Mouse (Mus musculus) adrenal gland, postnatal 4 days (tissue): Measurements from ENCODE around the gene Crlf3. TPM values are rescaled to one million over a fixed set of nuclear protein-coding genes. Genes with fewer than 3 reads are reported as not detected.
"Not testable (repeated sequence)": the region's sequence is repeated elsewhere in the genome, so short reads cannot be mapped to it uniquely, and the experiment has no call there.

Experiments
- DNase-seq, 2 experiments: peaks; one replicate each; pipeline ENCODE4 v3.0.0; 2021 to 2022; ENCODE audit warnings: low spot score in 2 of 2, mixed read lengths in 2 of 2
- total RNA-seq, 2 experiments: library from RNA; stranded (reverse); gene quantifications; 2 replicates each; pipeline ENCODE4 v1.2.3; 2021

The Crlf3 gene
- total RNA-seq, 2 experiments from 2014 or later = 25.1 to 28.0 TPM

- DNase-seq = no peak
Measured at GRCm38 (mm10) chr11:80069815-80070214, 11.0 kb downstream of the Crlf3 start.

GRCm38 (mm10) chr11:80067558-80067957, 13.2 kb downstream of the Crlf3 start:
- DNase-seq = no peak

DNA sequence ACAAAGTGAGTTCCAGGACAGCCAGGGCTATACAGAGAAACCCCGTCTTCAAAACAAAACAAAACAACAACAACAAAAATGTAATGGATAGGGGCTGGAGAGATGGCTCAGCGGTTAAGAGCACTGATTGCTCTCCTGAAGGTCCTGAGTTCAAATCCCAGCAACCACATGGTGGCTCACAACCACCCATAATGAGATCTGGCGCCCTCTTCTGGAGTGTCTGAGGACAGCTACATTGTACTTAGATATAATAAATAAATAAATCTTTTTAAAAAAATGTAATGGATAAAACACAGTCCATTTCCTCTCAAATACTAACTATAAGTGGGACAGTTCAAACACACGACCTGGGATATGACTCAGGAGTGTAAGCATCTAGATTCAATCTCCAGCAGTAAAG, 14.4 kb downstream of the Crlf3 start:
- DNase-seq = not testable (repeated sequence)

DNA sequence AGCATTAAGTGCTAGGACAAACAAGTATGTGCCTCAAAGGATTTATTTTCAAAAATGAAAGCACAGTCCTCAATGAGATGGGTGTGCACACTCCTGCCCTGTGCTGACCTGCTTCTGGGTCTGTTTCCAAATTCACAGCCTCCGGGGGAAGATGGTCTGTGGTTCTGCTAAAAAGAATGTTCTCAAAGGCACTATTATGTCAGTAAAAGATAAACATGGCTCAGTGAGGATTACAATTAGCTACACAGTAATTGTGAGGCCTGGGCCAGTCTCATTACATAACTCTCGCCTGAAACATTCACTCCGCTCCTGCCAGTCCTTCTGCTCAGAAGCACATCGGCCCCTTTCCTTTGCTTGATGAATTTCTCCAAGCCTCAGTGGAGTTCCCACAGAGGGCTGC, 18.6 kb downstream of the Crlf3 start:
- no peak for DNase-seq

DNA sequence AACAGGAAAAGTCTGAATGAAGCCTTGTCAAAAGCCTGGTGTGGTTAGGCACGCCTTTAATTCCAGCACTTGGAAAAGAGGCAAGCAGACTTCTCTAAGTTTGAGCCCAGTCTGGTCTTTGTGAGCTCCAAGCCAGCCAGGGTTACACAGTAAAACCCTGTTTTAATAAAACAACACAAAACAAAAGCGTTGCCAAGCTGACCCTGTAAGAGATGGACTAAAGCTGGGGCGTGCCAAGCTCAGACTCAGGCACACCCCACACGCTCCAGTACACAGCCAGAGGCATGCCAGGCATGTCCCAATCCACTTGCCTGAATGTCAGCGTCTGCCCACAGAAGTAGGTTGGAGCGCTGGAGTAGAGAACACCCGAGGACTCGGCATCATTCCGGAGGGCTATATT, 24.6 kb downstream of the Crlf3 start:
- no peak for DNase-seq

DNA sequence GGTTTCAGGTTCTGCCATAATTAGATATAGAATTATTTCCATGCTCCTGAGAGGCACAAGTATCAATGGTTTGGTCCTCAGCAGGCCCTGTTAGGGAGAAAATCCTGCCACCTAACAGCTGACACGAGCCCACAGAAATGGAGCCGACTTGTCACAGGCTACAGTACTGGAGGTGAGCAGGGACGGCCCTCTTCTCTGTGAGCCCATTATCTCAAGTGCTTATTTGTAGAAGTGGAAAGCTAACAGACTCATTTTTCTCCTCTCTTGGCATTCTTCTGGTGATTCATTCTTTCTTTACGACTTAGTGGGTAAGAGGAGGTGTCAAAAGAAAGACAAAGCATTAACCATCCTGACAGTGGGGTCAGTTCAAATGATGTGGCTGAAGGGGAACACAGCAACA, 26.1 kb downstream of the Crlf3 start:
- no peak for DNase-seq

DNA sequence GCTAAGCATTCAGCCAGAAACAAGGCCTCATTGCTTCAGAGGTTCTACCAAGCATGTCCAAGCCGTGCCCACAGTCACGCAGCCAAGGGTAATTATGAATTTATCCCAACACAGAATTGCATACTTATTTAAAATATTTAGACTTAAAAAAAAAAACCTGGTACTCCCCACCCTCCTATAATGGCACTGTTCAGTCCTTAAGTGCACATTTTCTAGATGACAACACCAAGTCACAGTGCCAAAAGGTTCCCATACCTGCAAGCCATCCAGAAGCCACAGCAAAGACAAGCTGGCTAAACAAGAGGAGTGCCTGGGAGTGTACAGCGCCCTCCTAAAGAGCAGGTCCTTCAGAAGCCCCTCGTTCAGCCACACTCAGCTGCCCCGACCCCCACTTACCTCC, 27.6 kb downstream of the Crlf3 start:
- no peak for DNase-seq

- no peak for DNase-seq
Measured at GRCm38 (mm10) chr11:80052456-80052855, 28.3 kb downstream of the Crlf3 start.

- no peak for DNase-seq
Measured at GRCm38 (mm10) chr11:80050088-80050487, 30.7 kb downstream of the Crlf3 start.

GRCm38 (mm10) chr11:80046856-80047255, 33.9 kb downstream of the Crlf3 start:
- no peak for DNase-seq

- no peak for DNase-seq
Measured at GRCm38 (mm10) chr11:80043419-80043817, 37.4 kb downstream of the Crlf3 start.

DNA sequence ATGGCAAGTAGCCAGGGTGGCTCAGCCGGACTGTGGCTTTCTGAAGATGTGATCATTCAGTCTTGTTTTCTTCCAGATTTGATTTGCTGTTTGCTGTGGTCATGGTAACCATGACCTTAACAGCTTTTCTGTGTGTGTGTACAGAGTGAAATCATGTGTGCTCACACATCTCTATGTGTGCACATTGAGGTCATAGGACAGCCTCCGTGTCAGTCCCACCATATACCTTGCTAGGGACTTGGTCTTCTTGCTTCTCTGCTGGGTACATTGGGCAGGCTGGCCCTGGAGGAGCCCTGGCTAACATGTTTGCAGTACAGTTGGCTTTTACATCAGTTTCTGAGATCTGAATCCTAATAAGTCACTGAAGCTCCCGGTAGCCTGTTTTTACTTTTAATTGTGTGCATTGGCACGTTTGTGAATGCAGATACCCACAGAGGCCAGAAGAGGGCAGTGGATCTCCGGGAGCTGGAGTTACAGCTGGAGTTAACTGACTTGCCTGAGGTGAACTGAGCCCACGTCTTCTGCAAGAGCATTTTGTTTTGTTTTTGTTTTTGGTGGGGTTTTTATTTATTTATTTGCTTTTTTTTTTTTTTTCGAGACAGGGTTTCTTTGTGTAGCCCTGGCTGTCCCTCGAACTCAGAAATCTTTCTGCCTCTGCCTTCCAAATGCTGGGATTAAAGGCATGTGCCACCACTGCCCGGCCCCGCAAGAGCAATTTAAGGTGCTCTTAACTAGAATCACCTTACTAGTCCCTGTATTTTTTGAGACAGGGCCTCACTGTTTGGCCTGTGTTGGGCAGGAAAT, 38.0 kb downstream of the Crlf3 start:
- peak in 1 of 2 experiments; percentile 16 for DNase-seq

- DNase-seq = no peak
Measured at GRCm38 (mm10) chr11:80037495-80037894, 43.3 kb downstream of the Crlf3 start.

DNA sequence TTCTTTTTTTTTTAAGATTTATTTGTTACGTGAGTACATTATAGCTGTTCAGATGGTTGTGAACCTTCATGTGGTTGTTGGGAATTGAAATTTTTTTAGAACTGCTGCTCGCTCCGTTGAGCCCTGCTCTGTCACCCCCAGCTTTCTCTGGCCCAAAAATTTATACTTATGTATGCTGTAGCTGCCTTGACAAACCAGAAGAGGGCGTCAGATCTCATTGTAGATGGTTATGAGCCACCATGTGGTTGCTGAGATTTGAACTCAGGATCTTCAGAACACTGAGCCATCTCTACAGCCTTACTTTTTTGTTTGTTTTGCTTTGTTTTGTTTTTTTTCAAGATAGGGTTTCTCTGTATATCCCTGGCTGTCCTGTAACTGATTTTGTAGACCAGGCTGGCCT, 59.5 kb downstream of the Crlf3 start:
- no peak for DNase-seq

DNA sequence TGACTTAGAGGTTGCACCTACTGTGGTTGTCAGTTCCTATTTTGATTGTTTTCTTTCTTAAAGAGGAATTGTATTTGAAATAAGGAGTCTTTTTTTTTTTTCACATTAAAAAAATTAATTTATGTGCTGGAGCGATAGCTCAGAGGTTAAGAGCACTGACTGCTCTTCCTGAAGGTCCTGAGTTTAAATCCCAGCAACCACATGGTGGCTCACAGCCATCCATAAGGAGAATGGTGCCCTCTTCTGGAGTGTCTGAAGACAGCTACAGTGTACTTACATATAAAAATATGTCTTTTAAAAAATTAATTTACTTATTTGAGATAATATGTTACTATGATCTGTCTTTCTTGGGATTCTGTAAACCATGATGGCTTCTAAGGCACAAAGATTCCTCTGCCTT, 61.0 kb downstream of the Crlf3 start:
- no peak for DNase-seq

- DNase-seq = not testable (repeated sequence)
Measured at GRCm38 (mm10) chr11:80016533-80016932, 64.3 kb downstream of the Crlf3 start.

Other genes with a start within 250 kb of the Crlf3 start
- gene Utp6, start 118.6 kb downstream of the Crlf3 start, total RNA-seq = 10 to 100 TPM; 35.3 to 39.7 TPM
- gene Suz12, start 87.9 kb downstream of the Crlf3 start, total RNA-seq = 10 to 100 TPM; 80.8 to 83.1 TPM
- 10 to 100 TPM; 10.1 to 10.8 TPM for gene Atad5, start 8.4 kb upstream of the Crlf3 start, total RNA-seq
- 10 to 100 TPM; 20.9 to 22.8 TPM for gene Tefm, start 61.2 kb upstream of the Crlf3 start, total RNA-seq
- gene Adap2, start 73.1 kb upstream of the Crlf3 start, total RNA-seq = 10 to 100 TPM; 11.4 to 14.3 TPM
- gene Rnf135, start 102.9 kb upstream of the Crlf3 start, total RNA-seq = 10 to 100 TPM; 16.0 to 16.2 TPM
- gene Rhot1, start 128.0 kb upstream of the Crlf3 start, total RNA-seq = 10 to 100 TPM; 61.4 to 65.9 TPM
- gene Rhbdl3, start 219.9 kb upstream of the Crlf3 start, total RNA-seq = 1 to 10 TPM; 3.9 to 4.6 TPM